Mouse (Mus musculus) bone marrow, adult 2 months (tissue): ENCODE data around the gene Mocs1. TPM values are rescaled to one million over a fixed set of nuclear protein-coding genes. Genes with fewer than 3 reads are reported as not detected.
A peak's percentile ranks its signal among the peaks of the same experiment; 100 is the strongest.

Source experiments
- H3K27ac ChIP-seq: fragments of 200-500 bp; 2 replicates; pipeline ENCODE4 v1.5.1; 2012; ENCODE audit warnings: low read depth, mild to moderate bottlenecking, control low read depth, inconsistent platforms, low read length; ENCODE audit not compliant: control insufficient read depth, poor library complexity, insufficient read depth
- H3K4me1 ChIP-seq: fragments of 200-500 bp; 2 replicates; pipeline ENCODE4 v1.6.1; 2011; ENCODE audit warnings: low read length; ENCODE audit not compliant: control insufficient read depth, insufficient read depth
- H3K4me3 ChIP-seq: fragments of 200-500 bp; replicated peaks from 2 replicates; pipeline ENCODE3; 2011; ENCODE audit warnings: mild to moderate bottlenecking, low read depth, low read length, control low read depth; ENCODE audit not compliant: control insufficient read depth
- CTCF ChIP-seq: fragments of 200-500 bp; IDR thresholded peaks from 2 replicates; pipeline ENCODE4 v1.5.1; 2011; ENCODE audit warnings: low read length, control low read depth; ENCODE audit not compliant: control insufficient read depth, insufficient read depth
- POLR2A ChIP-seq: fragments of 200-500 bp; IDR thresholded peaks from 2 replicates; pipeline ENCODE4 v1.6.1; 2011; ENCODE audit warnings: low read depth, mild to moderate bottlenecking, control low read depth, low read length, borderline replicate concordance; ENCODE audit not compliant: control insufficient read depth
- WGBS: fragments of 180-500 bp; shearing (Covaris S2); methylation state at CpG from one replicate; pipeline ENCODE4 v1.1.7; 2018; 5-methylcytosine and 5-hydroxymethylcytosine counted together
- polyA plus RNA-seq: library from polyadenylated mRNA; stranded (reverse); fragments of >200 nt; gene quantifications from 2 replicates; pipeline ENCODE4 v1.2.4, GENCODE M21; 2011; ENCODE audit warnings: low replicate concordance; ENCODE audit not compliant: missing spikeins, insufficient read depth, insufficient read length

Mocs1 gene
- polyA plus RNA-seq, 1 experiment: 129 TPM

- Histone ChIP-seq H3K4me3 (peak overlapping the region; percentile 90), H3K27ac (peak overlapping the region; percentile 91), H3K4me1 (peaks cover 9% of the 10 kb centered on the region; the same call in 1 of the 2 replicates)
- WGBS: 7% methylated on average over 13 of the region's 13 CpGs
- no peak for TF ChIP-seq CTCF
- no peak for TF ChIP-seq POLR2A
Observed at GRCm38 (mm10) chr17:49428751-49429415, 721 bp downstream of the Mocs1 start.

- Histone ChIP-seq H3K4me3 (peak overlapping the region; percentile 90), H3K27ac (peak overlapping the region; percentile 91), H3K4me1 (peaks cover 9% of the 10 kb centered on the region; the same call in 1 of the 2 replicates)
- TF ChIP-seq POLR2A: no peak
- no peak for TF ChIP-seq CTCF
- WGBS: 66% methylated on average over 6 of the region's 6 CpGs
Observed at GRCm38 (mm10) chr17:49429471-49430129, 1.4 kb downstream of the Mocs1 start.

- H3K27ac ChIP-seq: peak overlapping the region; percentile 57
- H3K4me3 ChIP-seq: peak overlapping the region; percentile 90
- 53% methylated on average over 6 of the region's 6 CpGs for WGBS
- peaks cover 12% of the 10 kb centered on the region; the same call in 1 of the 2 replicates for H3K4me1 ChIP-seq
- TF ChIP-seq POLR2A (no peak), CTCF (no peak)
Observed at GRCm38 (mm10) chr17:49430136-49430535, 2.0 kb downstream of the Mocs1 start.

GRCm38 (mm10) chr17:49431176-49431575 lies 3.0 kb downstream of the Mocs1 start:
- TF ChIP-seq CTCF: no peak
- no peak for TF ChIP-seq POLR2A
- Histone ChIP-seq H3K4me1 (peaks cover 15% of the 10 kb centered on the region; the same call in 1 of the 2 replicates), H3K4me3 (no peak overlapping the region), H3K27ac (no peak overlapping the region)
- WGBS: 89% methylated on average over 6 of the region's 6 CpGs

GRCm38 (mm10) chr17:49432071-49432711 lies 4.0 kb downstream of the Mocs1 start:
- peaks cover 15% of the 10 kb centered on the region; the same call in 1 of the 2 replicates for H3K4me1 ChIP-seq

GRCm38 (mm10) chr17:49433071-49433470 lies 4.9 kb downstream of the Mocs1 start:
- whole genome bisulfite sequencing: 92% methylated on average over 6 of the region's 6 CpGs
- peaks cover 15% of the 10 kb centered on the region; the same call in 1 of the 2 replicates for H3K4me1 ChIP-seq

More at GRCm38 (mm10) chr17:49432071-49432711, 4.0 kb downstream of the Mocs1 start:
- TF ChIP-seq CTCF (no peak), POLR2A (no peak)
- WGBS: 29% methylated on average over 4 of the region's 4 CpGs
- no peak overlapping the region for H3K4me3 ChIP-seq
- H3K27ac ChIP-seq: peak overlapping the region; percentile 20

GRCm38 (mm10) chr17:49434236-49434635 lies 6.1 kb downstream of the Mocs1 start:
- Histone ChIP-seq H3K4me1 (peaks cover 15% of the 10 kb centered on the region; the same call in 1 of the 2 replicates), H3K27ac (no peak overlapping the region), H3K4me3 (no peak overlapping the region)
- TF ChIP-seq POLR2A (no peak), CTCF (no peak)
- 86% methylated on average over 6 of the region's 6 CpGs for WGBS

More at GRCm38 (mm10) chr17:49433071-49433470, 4.9 kb downstream of the Mocs1 start:
- peak overlapping the region; percentile 26 for H3K27ac ChIP-seq
- TF ChIP-seq POLR2A: no peak
- no peak for TF ChIP-seq CTCF
- no peak overlapping the region for H3K4me3 ChIP-seq

- TF ChIP-seq CTCF (no peak), POLR2A (no peak)
- no peak overlapping the region for H3K4me3 ChIP-seq
- 44% methylated on average over 10 of the region's 10 CpGs for WGBS
- peaks cover 15% of the 10 kb centered on the region; the same call in 1 of the 2 replicates for H3K4me1 ChIP-seq
- no peak overlapping the region for H3K27ac ChIP-seq
Observed at GRCm38 (mm10) chr17:49435081-49435480, 6.9 kb downstream of the Mocs1 start.
